Mouse (Mus musculus) heart, adult 11 months (tissue): ENCODE results near the gene Ccdc18.
"Not testable (repeated sequence)": the region's sequence is repeated elsewhere in the genome, so short reads cannot be mapped to it uniquely, and the experiment has no call there.

ENCODE experiments used
- DNase-seq: peaks from one replicate; pipeline ENCODE4 v3.0.0; 2022

Ccdc18 gene

GRCm38 (mm10) chr5:108263785-108264184 lies 131.1 kb downstream of the Ccdc18 start:
- not testable (repeated sequence) for DNase-seq

GRCm38 (mm10) chr5:108266990-108267389 lies 134.3 kb downstream of the Ccdc18 start:
- no peak for DNase-seq

- peak; percentile 99 for DNase-seq
Measured at GRCm38 (mm10) chr5:108268127-108269062, 135.7 kb downstream of the Ccdc18 start, which contains the start of gene Dr1. Gene Dr1, plus strand, starts transcription at chr5:108268897.

- peak; percentile 94 for DNase-seq
Measured at GRCm38 (mm10) chr5:108269063-108269810, 136.6 kb downstream of the Ccdc18 start.

GRCm38 (mm10) chr5:108269811-108270151 lies 137.1 kb downstream of the Ccdc18 start:
- DNase-seq: no peak

- peak; percentile 79 for DNase-seq
Measured at GRCm38 (mm10) chr5:108270415-108270814, 137.7 kb downstream of the Ccdc18 start.

- DNase-seq: peak; percentile 58
Measured at GRCm38 (mm10) chr5:108271345-108271744, 138.7 kb downstream of the Ccdc18 start.
